Mouse (Mus musculus) monocyte, adult 5-6 weeks (primary cell): ENCODE data around the gene Srsf3. TPM values are rescaled to one million over a fixed set of nuclear protein-coding genes. Genes with fewer than 3 reads are reported as not detected.
A peak's percentile ranks its signal among the peaks of the same experiment; 100 is the strongest.
"Not testable (repeated sequence)": the region's sequence is repeated elsewhere in the genome, so short reads cannot be mapped to it uniquely, and the experiment has no call there.

Experiments used
- ATAC-seq: fragments of 153-309, 156-312 bp; replicated peaks from 2 replicates; pipeline ENCODE4 v1.8.0; 2017; ENCODE audit warnings: mild to moderate bottlenecking; ENCODE audit not compliant: low TSS enrichment, insufficient number of reproducible peaks, severe bottlenecking, poor library complexity, low FRiP score
- total RNA-seq: library from RNA; stranded (forward); fragments of 200-1000, 200-491, 200-594 nt; gene quantifications from 3 replicates; pipeline ENCODE4 v1.2.3, GENCODE M21; 2017

Gene Srsf3
- total RNA-seq, 1 experiment from 2014 or later: 679 TPM

- ATAC-seq: no peak
Measured at GRCm38 (mm10) chr17:29014235-29014634, 18.2 kb upstream of the Srsf3 start.

- peak; percentile 57 for ATAC-seq
Measured at GRCm38 (mm10) chr17:29015638-29016037, 16.8 kb upstream of the Srsf3 start.

- peak; percentile 59; the same call in 1 of the 2 replicates for ATAC-seq
Measured at GRCm38 (mm10) chr17:29016705-29017104, 15.7 kb upstream of the Srsf3 start.

GRCm38 (mm10) chr17:29018292-29018984 lies 14.0 kb upstream of the Srsf3 start:
- no peak for ATAC-seq

- ATAC-seq: no peak
Measured at GRCm38 (mm10) chr17:29019391-29019790, 13.0 kb upstream of the Srsf3 start.

- ATAC-seq: peak; percentile 52; the same call in 1 of the 2 replicates
Measured at GRCm38 (mm10) chr17:29020444-29020843, 12.0 kb upstream of the Srsf3 start.

- peak; percentile 79 for ATAC-seq
Measured at GRCm38 (mm10) chr17:29022230-29022819, 10.1 kb upstream of the Srsf3 start.

- ATAC-seq: no peak
Measured at GRCm38 (mm10) chr17:29023346-29023745, 9.1 kb upstream of the Srsf3 start.

- ATAC-seq: peak; percentile 19
Measured at GRCm38 (mm10) chr17:29024047-29024892, 8.2 kb upstream of the Srsf3 start.

GRCm38 (mm10) chr17:29024896-29025565 lies 7.4 kb upstream of the Srsf3 start:
- ATAC-seq: no peak

- no peak for ATAC-seq
Measured at GRCm38 (mm10) chr17:29026652-29027356, 5.6 kb upstream of the Srsf3 start.

- ATAC-seq: no peak
Measured at GRCm38 (mm10) chr17:29030321-29031034, 1.9 kb upstream of the Srsf3 start.

- not testable (repeated sequence) for ATAC-seq
Measured at GRCm38 (mm10) chr17:29031085-29031711, 1.2 kb upstream of the Srsf3 start.

- ATAC-seq: peak; percentile 25
Measured at GRCm38 (mm10) chr17:29031771-29032273, 606 bp upstream of the Srsf3 start.

- ATAC-seq: no peak
Measured at GRCm38 (mm10) chr17:29033569-29034061, 1.2 kb downstream of the Srsf3 start.

- no peak for ATAC-seq
Measured at GRCm38 (mm10) chr17:29034264-29034663, 1.8 kb downstream of the Srsf3 start.

GRCm38 (mm10) chr17:29035506-29035905 lies 3.1 kb downstream of the Srsf3 start:
- no peak for ATAC-seq
